Mouse (Mus musculus): Measurements from ENCODE around the gene Kcnf1. TPM values are rescaled to one million over a fixed set of nuclear protein-coding genes. Genes with fewer than 3 reads are reported as not detected.

The Kcnf1 gene
- polyA plus RNA-seq (2016; fragmentation: Nextera tagmentation; extraction: Ambion mirVana), result 1.2 and 1.3 TPM in 2 replicates

DNA sequence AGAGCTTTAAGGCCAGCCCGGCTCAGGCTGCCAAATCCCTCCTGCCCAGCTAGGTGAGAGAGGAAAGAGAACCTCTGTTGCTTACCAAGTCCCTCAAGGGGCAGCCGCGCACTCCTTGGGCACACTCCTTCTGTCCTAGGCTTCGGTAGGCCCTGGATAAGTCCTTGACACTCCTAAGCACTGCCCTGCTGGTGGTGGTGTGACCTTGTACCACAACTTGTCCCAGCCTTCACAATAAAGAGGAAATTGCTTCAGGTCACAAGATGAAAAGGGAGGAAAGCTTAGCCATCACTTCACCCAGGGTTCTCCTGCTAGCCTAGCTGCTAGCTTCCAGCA is at the start of gene Kcnf1:
TSS of gene Kcnf1 (minus strand) at position 132 of the 336 bp plus-strand sequence.
- ATAC-seq (ENCODE audit: low FRiP score), result peak; percentile 47
- peak within 1 kb of the TSS; percentile 54 for H3K4me3 ChIP-seq
- H3K36me3 ChIP-seq, result no peaks in the 10 kb centered on the region
- H3K9me3 ChIP-seq (replicated peaks), result no peaks in the 10 kb centered on the region
- peaks cover 9% of the 10 kb centered on the region for H3K4me1 ChIP-seq
- H3K4me2 ChIP-seq (replicated peaks), result peak within 1 kb of the TSS; percentile 98
- H3K27me3 ChIP-seq, result peaks cover 36% of the 10 kb centered on the region
- whole genome bisulfite sequencing, result 17% methylated on average over 4 of the region's 4 CpGs
- no peak within 1 kb of the TSS for H3K27ac ChIP-seq
- H3K9ac ChIP-seq, result peak within 1 kb of the TSS; percentile 67

DNA sequence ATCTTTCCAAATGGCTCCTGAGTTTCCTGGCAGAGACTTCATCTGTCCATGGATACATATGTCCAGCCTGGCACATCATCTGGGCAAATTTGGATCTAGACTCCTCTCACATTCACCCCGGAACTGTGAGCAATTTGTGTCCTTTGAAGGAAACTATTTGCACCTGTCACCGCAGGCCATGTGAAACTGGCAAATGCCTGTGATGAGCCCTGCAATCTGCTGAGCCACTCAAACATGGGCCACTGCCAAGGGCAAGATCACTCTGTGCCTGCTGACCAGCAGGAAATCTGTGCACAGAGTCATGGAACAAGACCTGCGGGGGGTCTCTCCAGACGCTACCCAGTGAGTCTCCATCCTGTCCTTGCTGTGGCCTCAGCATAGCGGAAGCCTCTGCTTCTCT is 48.3 kb upstream of the Kcnf1 start:
- WGBS, result 82% methylated on average over 5 of the region's 5 CpGs
- H3K27ac ChIP-seq, result no peak overlapping the region
- ATAC-seq (ENCODE audit: low FRiP score), result no peak

DNA sequence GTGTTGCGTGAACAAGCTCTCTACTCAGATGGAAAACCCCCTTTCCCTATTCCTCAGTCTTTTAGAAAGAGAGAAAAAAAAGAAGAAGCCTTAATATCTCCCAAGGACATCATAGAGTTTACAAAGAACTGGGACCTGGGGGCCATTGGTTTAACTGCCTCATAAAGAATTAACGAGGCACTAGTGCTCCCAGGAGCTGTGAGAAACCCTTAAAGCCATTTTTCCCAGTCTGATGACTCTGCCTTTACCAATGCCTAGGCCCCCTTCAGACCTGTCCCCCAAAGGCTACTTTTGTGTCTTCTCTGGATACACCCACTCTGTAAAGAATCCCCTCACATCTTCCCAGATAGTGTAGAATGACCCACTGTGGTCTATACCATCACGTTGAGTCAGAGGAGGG is 46.4 kb upstream of the Kcnf1 start:
- H3K9ac ChIP-seq, result no peak overlapping the region
- H3K27me3 ChIP-seq, result no peaks in the 10 kb centered on the region
- H3K4me1 ChIP-seq, result peaks cover 3% of the 10 kb centered on the region; the same call in 1 of the 2 replicates
- H3K36me3 ChIP-seq, result no peaks in the 10 kb centered on the region
- no peak overlapping the region for H3K4me2 ChIP-seq (replicated peaks)
- WGBS, result 82% methylated on average over 3 of the region's 3 CpGs
- no peak overlapping the region for H3K27ac ChIP-seq
- no peaks in the 10 kb centered on the region for H3K9me3 ChIP-seq (replicated peaks)
- no peak overlapping the region for H3K4me3 ChIP-seq
- ATAC-seq (ENCODE audit: low FRiP score), result no peak

More for the DNA sequence above, 48.3 kb upstream of the Kcnf1 start:
- no peak overlapping the region for H3K4me2 ChIP-seq (replicated peaks)
- H3K27me3 ChIP-seq, result no peaks in the 10 kb centered on the region
- H3K4me3 ChIP-seq, result no peak overlapping the region
- no peak overlapping the region for H3K9ac ChIP-seq
- H3K4me1 ChIP-seq, result peaks cover 3% of the 10 kb centered on the region; the same call in 1 of the 2 replicates
- H3K36me3 ChIP-seq, result no peaks in the 10 kb centered on the region
- H3K9me3 ChIP-seq (replicated peaks), result no peaks in the 10 kb centered on the region

DNA sequence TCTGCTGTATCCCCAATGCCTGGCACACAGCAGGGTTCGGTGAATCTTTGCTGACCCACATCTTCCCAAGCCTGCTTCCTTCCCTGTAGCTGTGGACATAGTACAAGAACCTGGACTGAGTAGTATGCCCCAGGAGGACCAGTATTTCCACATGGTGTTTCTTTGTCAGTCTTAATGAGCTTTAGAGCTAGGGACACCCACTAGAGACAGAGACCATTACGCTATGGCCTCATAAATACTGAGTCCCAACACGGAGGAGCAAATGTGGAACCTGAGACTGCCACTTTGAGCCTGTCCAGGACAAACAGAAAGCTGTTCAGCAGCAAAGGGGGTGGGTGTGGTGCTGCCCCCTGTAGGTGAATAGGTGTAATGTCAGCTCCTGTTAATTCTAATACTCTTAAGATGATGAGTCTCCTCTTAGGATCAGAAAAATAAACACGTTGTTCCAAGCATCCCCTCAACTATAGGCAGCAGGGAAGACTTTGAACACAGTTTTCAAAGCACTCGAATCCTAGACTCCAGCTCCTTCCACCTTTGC is 45.3 kb upstream of the Kcnf1 start:
- Histone ChIP-seq H3K9ac (no peak overlapping the region), H3K4me1 (no peaks in the 10 kb centered on the region), H3K9me3 (replicated peaks) (no peaks in the 10 kb centered on the region), H3K4me2 (replicated peaks) (no peak overlapping the region), H3K27ac (no peak overlapping the region), H3K27me3 (no peaks in the 10 kb centered on the region), H3K4me3 (no peak overlapping the region), H3K36me3 (no peaks in the 10 kb centered on the region)
- no peak for ATAC-seq (ENCODE audit: low FRiP score)
- WGBS, result 51% methylated on average over 5 of the region's 5 CpGs

DNA sequence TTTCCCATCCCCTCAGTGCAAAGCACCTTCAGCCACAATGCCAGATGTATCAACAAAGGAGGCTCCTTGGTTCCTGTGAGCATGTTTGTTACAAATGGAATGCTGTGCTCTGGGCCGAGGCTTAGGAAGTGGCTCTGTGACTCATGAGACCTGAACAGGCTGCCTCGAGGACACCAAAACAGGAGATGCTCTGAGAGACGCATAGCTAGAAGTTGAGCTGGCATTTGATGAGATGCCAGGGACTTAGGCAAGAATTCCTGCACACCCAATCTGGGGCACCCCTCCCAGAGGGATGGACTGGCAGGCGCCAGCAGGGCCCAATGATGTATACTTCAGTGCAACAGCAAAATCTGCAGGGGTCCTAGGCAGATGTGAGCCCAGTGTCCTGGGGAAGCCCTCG is 43.9 kb upstream of the Kcnf1 start:
- Histone ChIP-seq H3K9me3 (replicated peaks) (no peaks in the 10 kb centered on the region), H3K9ac (no peak overlapping the region), H3K4me2 (replicated peaks) (no peak overlapping the region), H3K4me1 (no peaks in the 10 kb centered on the region), H3K36me3 (no peaks in the 10 kb centered on the region), H3K27me3 (no peaks in the 10 kb centered on the region), H3K27ac (no peak overlapping the region), H3K4me3 (no peak overlapping the region)
- ATAC-seq (ENCODE audit: low FRiP score), result no peak
- WGBS, result 76% methylated on average over 5 of the region's 5 CpGs

DNA sequence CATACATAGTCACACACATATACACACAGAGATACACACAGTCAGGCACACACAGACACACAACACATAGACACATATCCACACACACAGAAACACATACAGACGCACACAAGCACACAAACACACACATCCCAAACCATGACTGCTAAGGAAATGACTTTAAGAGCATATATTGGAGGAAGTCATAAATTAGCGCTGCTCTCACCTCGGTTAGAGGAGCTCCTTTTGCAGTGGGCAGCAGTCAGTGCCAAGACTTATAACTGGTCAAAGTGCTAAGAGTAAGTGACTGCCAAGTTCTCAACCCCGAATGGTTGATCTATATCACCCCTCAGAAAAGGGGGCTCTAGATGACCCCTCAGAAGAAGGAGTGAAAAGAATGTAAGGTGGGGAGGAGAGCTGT is 42.4 kb upstream of the Kcnf1 start:
- Histone ChIP-seq H3K4me2 (replicated peaks) (no peak overlapping the region), H3K27ac (no peak overlapping the region), H3K4me3 (no peak overlapping the region), H3K4me1 (no peaks in the 10 kb centered on the region), H3K9me3 (replicated peaks) (no peaks in the 10 kb centered on the region), H3K9ac (no peak overlapping the region), H3K36me3 (no peaks in the 10 kb centered on the region), H3K27me3 (no peaks in the 10 kb centered on the region)
- no peak for ATAC-seq (ENCODE audit: low FRiP score)
- WGBS, result 83% methylated on average over 4 of the region's 4 CpGs

- H3K4me1 ChIP-seq, result no peaks in the 10 kb centered on the region
- no peaks in the 10 kb centered on the region for H3K36me3 ChIP-seq
- no peaks in the 10 kb centered on the region for H3K9me3 ChIP-seq (replicated peaks)
- no peaks in the 10 kb centered on the region for H3K27me3 ChIP-seq
- H3K4me2 ChIP-seq (replicated peaks), result no peak overlapping the region
- H3K4me3 ChIP-seq, result no peak overlapping the region
- 66% methylated on average over 8 of the region's 8 CpGs for WGBS
- ATAC-seq (ENCODE audit: low FRiP score), result no peak
- no peak overlapping the region for H3K27ac ChIP-seq
- no peak overlapping the region for H3K9ac ChIP-seq
Observed at GRCm38 (mm10) chr12:17218390-17218789, 41.7 kb upstream of the Kcnf1 start.

DNA sequence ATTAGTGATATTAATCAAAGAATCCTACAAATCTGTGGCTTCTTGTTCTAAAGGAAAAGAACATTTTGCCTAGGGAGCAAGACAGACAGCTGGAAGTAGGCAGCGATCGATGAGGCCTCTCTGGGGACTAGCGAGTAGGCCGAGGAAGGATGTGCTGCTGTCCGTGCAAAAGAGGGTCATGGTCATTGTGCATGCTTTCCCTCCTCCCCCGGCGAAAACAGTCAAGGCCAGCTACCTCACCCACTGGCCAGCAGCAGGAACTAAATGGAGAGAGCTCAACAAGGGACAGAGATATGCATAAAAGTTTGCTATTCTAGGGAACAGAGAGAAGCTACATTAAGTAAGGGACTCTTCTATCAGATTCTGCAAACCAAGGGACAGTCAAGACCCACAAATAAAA is 39.1 kb upstream of the Kcnf1 start:
- H3K36me3 ChIP-seq, result no peaks in the 10 kb centered on the region
- no peak overlapping the region for H3K27ac ChIP-seq
- no peak overlapping the region for H3K4me2 ChIP-seq (replicated peaks)
- H3K9me3 ChIP-seq (replicated peaks), result no peaks in the 10 kb centered on the region
- no peak overlapping the region for H3K9ac ChIP-seq
- H3K27me3 ChIP-seq, result no peaks in the 10 kb centered on the region
- WGBS, result 93% methylated on average over 7 of the region's 7 CpGs
- no peaks in the 10 kb centered on the region for H3K4me1 ChIP-seq
- H3K4me3 ChIP-seq, result no peak overlapping the region
- ATAC-seq (ENCODE audit: low FRiP score), result no peak

GRCm38 (mm10) chr12:17202492-17203322 is 26.0 kb upstream of the Kcnf1 start:
- Histone ChIP-seq H3K9ac (no peak overlapping the region), H3K27ac (no peak overlapping the region), H3K9me3 (replicated peaks) (no peaks in the 10 kb centered on the region), H3K4me2 (replicated peaks) (no peak overlapping the region), H3K4me1 (peaks cover 8% of the 10 kb centered on the region; the same call in 1 of the 2 replicates), H3K36me3 (no peaks in the 10 kb centered on the region), H3K4me3 (no peak overlapping the region), H3K27me3 (no peaks in the 10 kb centered on the region)
- ATAC-seq (ENCODE audit: low FRiP score), result peak; percentile 54; the same call in 1 of the 2 replicates
- WGBS, result 43% methylated on average over 13 of the region's 13 CpGs

- WGBS, result 94% methylated on average over 5 of the region's 5 CpGs
- no peak overlapping the region for H3K4me2 ChIP-seq (replicated peaks)
- no peak for ATAC-seq (ENCODE audit: low FRiP score)
Observed at GRCm38 (mm10) chr12:17198621-17199020, 21.9 kb upstream of the Kcnf1 start.

GRCm38 (mm10) chr12:17194140-17194539 is 17.5 kb upstream of the Kcnf1 start:
- no peak overlapping the region for H3K4me3 ChIP-seq
- H3K4me2 ChIP-seq (replicated peaks), result no peak overlapping the region
- no peaks in the 10 kb centered on the region for H3K36me3 ChIP-seq
- no peak for ATAC-seq (ENCODE audit: low FRiP score)
- H3K9me3 ChIP-seq (replicated peaks), result no peaks in the 10 kb centered on the region
- H3K27ac ChIP-seq, result no peak overlapping the region
- H3K27me3 ChIP-seq, result no peaks in the 10 kb centered on the region
- H3K4me1 ChIP-seq, result no peaks in the 10 kb centered on the region
- 92% methylated on average over 6 of the region's 6 CpGs for WGBS
- H3K9ac ChIP-seq, result no peak overlapping the region

More at GRCm38 (mm10) chr12:17198621-17199020, 21.9 kb upstream of the Kcnf1 start:
- no peaks in the 10 kb centered on the region for H3K27me3 ChIP-seq
- H3K36me3 ChIP-seq, result no peaks in the 10 kb centered on the region
- no peak overlapping the region for H3K9ac ChIP-seq
- H3K4me1 ChIP-seq, result peaks cover 8% of the 10 kb centered on the region; the same call in 1 of the 2 replicates
- H3K9me3 ChIP-seq (replicated peaks), result no peaks in the 10 kb centered on the region
- H3K27ac ChIP-seq, result no peak overlapping the region
- no peak overlapping the region for H3K4me3 ChIP-seq

DNA sequence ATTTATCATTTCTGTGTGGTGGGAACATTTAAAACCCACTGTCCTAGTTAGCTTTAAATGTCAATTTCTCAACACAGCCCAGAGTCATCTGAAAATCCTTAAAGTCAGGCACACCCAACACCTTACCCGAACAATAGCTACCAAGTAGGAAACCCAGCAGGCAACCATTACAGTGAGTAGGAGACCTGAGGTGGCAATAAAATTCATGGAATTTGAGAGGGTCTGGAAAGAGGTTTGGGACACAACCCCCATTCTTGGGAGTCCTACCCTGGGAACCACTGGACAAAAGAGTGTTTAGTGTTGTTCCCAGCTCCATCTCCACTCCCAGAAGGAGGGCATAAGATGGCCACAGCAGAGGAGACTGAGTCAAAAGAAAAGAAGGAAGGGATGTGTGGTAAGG is 16.6 kb upstream of the Kcnf1 start:
- no peaks in the 10 kb centered on the region for H3K9me3 ChIP-seq (replicated peaks)
- H3K4me3 ChIP-seq, result no peak overlapping the region
- H3K27ac ChIP-seq, result no peak overlapping the region
- H3K9ac ChIP-seq, result no peak overlapping the region
- no peak for ATAC-seq (ENCODE audit: low FRiP score)
- 87% methylated on average over 1 of the region's 1 CpGs for WGBS
- no peak overlapping the region for H3K4me2 ChIP-seq (replicated peaks)
- no peaks in the 10 kb centered on the region for H3K27me3 ChIP-seq
- H3K4me1 ChIP-seq, result no peaks in the 10 kb centered on the region
- H3K36me3 ChIP-seq, result no peaks in the 10 kb centered on the region

- no peaks in the 10 kb centered on the region for H3K36me3 ChIP-seq
- no peaks in the 10 kb centered on the region for H3K4me1 ChIP-seq
- H3K27me3 ChIP-seq, result no peaks in the 10 kb centered on the region
- H3K9me3 ChIP-seq (replicated peaks), result no peaks in the 10 kb centered on the region
- H3K4me3 ChIP-seq, result no peak overlapping the region
- H3K4me2 ChIP-seq (replicated peaks), result no peak overlapping the region
- no peak for ATAC-seq (ENCODE audit: low FRiP score)
- WGBS, result 95% methylated on average over 2 of the region's 2 CpGs
- H3K9ac ChIP-seq, result no peak overlapping the region
- no peak overlapping the region for H3K27ac ChIP-seq
Observed at GRCm38 (mm10) chr12:17192887-17193286, 16.2 kb upstream of the Kcnf1 start.
